Mouse (Mus musculus): ENCODE measurements around the gene S100a11. TPM values are rescaled to one million over a fixed set of nuclear protein-coding genes. Genes with fewer than 3 reads are reported as not detected.
A peak's percentile ranks its signal among the peaks of the same experiment; 100 is the strongest.

S100a11 gene
- polyA plus RNA-seq, 1 experiment from 2014 or later: 881 TPM

DNA sequence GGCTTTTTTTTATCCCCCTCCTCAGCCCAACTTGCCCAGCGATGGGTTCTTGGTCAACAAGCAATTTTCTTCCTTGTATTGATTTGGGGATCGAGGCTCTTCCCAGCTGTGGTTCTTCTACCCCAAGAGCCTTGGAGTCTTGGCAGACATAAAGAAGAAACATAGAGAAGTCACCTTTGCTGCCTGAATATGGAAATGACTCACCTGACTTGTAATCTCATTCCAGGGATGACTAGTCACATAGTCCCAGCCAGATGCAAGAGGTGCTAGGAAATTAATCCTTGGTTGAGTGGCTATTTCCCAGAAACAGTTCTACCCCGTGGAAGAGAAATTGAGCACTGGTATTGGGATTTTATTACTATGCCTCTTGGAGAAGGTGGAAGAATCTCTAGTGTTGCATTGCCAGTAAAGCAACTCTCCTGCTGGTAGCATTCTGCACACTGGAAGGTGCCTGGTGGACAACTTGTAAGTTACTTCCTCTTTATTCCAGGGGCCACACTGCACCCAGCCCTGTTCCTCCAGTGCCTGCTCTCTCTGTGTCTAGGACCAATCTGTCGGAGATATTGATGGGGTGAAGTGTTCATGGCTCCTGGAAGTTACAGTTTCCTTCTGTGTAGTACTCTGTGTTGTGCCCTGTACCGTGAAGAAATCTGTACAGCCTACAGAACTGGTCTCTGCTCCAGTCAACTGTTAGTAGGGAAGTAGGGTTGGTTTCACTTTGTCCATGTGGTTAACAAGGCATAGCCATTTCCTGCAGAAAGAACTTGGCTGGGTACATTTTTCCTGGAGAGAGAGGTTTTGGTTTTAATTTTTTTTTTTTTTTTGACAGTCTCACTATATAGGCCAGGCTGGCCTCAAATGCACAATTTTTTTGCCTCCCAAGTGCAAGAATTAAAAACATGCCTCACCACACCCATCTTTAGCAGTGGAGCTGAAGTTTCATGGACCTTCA is 31.9 kb downstream of the S100a11 start:
- ATAC-seq (ENCODE audit: extremely low read depth, insufficient number of reproducible peaks, low FRiP score, low TSS enrichment): no peak
- no peak overlapping the region for H3K4me3 ChIP-seq
- WGBS: 78% methylated on average over 5 of the region's 5 CpGs

DNA sequence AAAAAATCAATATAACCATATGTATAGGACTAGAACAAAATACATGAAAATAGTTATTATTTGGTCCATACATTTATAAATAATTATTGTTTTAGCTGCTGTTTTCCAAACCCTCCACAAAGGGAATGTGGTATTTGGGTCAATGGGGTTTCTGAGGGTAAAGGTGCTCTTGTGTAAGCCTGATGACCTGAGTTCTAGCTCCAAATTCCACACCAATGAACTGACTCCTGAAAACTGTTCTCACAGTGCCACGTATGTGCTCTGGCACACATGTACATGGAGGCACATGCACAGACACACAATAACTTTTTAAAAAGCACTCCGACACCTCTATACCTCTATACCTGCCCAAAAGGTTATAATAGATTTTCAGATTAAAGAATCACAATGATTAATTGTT is 33.0 kb downstream of the S100a11 start:
- Histone ChIP-seq H3K9me3 (no peaks in the 10 kb centered on the region), H3K4me1 (peaks cover 39% of the 10 kb centered on the region), H3K27ac (replicated peaks) (no peak overlapping the region), H3K27me3 (replicated peaks) (no peaks in the 10 kb centered on the region), H3K4me2 (no peak overlapping the region), H3K36me3 (no peaks in the 10 kb centered on the region), H3K4me3 (no peak overlapping the region), H3K9ac (no peak overlapping the region)
- 88% methylated on average over 2 of the region's 2 CpGs for WGBS
- ATAC-seq (ENCODE audit: extremely low read depth, insufficient number of reproducible peaks, low FRiP score, low TSS enrichment): no peak

More for the DNA sequence above, 31.9 kb downstream of the S100a11 start:
- no peak overlapping the region for H3K27ac ChIP-seq (replicated peaks)
- no peak overlapping the region for H3K4me2 ChIP-seq
- no peaks in the 10 kb centered on the region for H3K27me3 ChIP-seq (replicated peaks)
- H3K9me3 ChIP-seq: no peaks in the 10 kb centered on the region
- no peak overlapping the region for H3K9ac ChIP-seq
- H3K4me1 ChIP-seq: peaks cover 30% of the 10 kb centered on the region
- no peaks in the 10 kb centered on the region for H3K36me3 ChIP-seq

DNA sequence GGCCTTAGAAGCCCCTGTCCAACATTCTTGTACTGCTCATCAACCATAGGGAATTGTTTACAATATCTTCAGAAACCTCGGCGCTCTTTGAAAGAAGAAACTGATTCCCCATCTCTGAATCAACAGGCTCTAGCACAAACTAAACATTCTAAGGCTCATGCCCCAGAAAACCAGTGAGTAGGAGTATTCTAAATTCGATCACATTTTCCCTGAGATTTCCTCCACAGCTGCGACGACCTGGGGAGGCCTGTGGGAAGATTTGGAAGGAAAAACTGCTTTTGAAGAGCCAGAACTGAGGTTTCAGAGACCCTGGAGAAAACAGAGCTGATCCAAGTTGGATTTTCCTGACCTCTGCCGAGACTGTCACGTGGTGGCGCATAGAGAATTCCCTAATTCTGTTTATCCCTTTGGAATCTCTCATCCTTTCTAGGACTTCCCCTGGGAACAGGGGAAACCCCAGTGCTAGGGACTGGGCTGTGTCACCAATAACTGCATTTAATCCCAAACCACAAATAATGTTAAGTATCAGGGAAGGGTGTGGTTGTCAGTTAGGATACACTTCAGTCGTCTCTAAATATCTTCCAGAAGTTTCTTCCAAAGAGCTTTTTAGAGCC is 33.6 kb downstream of the S100a11 start:
- Histone ChIP-seq H3K9ac (no peak overlapping the region), H3K4me1 (peaks cover 43% of the 10 kb centered on the region), H3K4me3 (no peak overlapping the region), H3K27me3 (replicated peaks) (no peaks in the 10 kb centered on the region), H3K27ac (replicated peaks) (no peak overlapping the region), H3K4me2 (peak overlapping the region; percentile 90; the same call in 1 of the 2 replicates), H3K36me3 (no peaks in the 10 kb centered on the region), H3K9me3 (no peaks in the 10 kb centered on the region)
- no peak for ATAC-seq (ENCODE audit: extremely low read depth, insufficient number of reproducible peaks, low FRiP score, low TSS enrichment)
- WGBS: 59% methylated on average over 9 of the region's 9 CpGs

DNA sequence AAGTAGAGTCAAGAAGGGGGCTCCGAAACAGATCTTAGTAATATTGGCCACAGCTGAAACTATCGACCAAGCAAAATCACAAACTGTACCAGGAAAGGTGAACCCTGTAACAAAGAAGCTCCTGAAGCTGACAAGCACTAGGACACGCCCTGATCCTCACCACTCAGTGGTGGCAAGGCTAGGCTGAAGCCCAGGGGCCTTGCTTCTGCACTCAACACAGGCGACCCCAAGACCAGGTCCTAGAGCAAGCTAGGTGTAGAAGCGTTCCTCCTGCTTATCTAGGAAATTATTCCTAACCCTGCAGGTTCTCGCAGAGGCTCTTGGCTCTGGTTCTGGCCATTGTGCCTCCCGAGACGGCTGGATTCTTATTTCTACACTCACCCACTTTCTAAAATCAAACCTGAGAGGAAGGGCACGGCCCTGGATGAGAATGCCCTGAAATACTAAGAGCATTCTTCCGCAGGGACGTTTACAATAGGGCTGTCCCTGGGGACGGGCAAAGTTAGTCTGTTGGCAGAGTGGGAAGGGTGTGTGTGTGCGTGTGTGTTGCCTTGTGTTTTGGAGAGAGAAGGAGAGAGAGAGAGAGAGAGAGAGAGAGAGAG is 34.2 kb downstream of the S100a11 start:
- H3K36me3 ChIP-seq: no peaks in the 10 kb centered on the region
- WGBS: 15% methylated on average over 13 of the region's 13 CpGs
- H3K27ac ChIP-seq (replicated peaks): peak overlapping the region; percentile 62
- no peak for ATAC-seq (ENCODE audit: extremely low read depth, insufficient number of reproducible peaks, low FRiP score, low TSS enrichment)
- H3K4me2 ChIP-seq: peak overlapping the region; percentile 90
- no peaks in the 10 kb centered on the region for H3K27me3 ChIP-seq (replicated peaks)
- peak overlapping the region; percentile 77 for H3K4me3 ChIP-seq
- H3K9me3 ChIP-seq: no peaks in the 10 kb centered on the region
- H3K4me1 ChIP-seq: peaks cover 48% of the 10 kb centered on the region
- H3K9ac ChIP-seq: peak overlapping the region; percentile 87

DNA sequence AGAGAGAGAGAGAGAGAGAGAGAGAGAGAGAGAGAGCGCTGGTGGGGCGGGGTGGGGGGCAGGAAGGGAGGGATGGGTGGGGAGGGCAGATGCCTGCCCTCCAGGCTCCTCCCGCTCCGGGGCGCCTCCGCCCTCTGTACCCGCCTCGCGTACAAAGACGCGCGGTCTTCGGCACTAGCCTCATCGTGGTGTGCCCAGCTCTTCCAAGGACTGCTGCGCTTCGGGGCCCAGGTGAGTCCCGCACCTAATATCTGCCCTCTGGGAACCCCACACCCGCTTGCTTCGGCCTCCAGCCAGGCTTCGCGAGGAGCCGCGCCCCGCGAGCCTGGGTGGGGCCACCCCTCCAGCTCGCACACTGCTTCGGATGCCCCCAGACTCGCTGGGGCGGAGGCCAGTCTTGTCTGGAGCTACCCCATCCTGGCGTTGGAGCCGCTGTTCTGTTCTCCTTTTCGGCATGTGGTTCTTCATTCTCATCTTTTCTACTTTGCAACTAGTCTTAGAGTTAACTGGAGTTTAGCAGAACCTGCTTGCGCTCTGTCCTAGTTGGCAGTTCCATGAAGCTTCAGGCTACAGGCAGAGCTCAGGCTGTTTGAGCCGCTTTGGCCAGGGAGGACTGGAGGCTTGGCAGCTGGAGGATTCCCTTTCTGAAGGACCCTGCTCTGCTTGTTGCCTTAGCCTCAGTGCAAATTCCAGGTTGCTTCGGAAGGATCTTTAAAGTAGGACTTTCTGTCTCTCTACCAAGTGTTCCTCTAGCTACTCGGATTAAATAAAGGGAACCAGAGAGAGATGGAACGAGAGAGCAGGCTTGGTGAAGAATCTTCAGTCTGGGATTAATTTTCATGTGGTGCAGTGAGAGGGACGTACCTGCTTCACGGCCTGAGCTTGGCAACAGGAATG is 34.9 kb downstream of the S100a11 start, which contains the start of gene S100a10:
S100a10 (plus strand) TSS at position 100 of the 897 bp plus-strand sequence.
- Histone ChIP-seq H3K27me3 (replicated peaks) (no peaks in the 10 kb centered on the region), H3K4me3 (peak within 1 kb of the TSS; percentile 77), H3K9ac (peak within 1 kb of the TSS; percentile 87), H3K4me1 (peaks cover 42% of the 10 kb centered on the region), H3K4me2 (peak within 1 kb of the TSS; percentile 90), H3K36me3 (no peaks in the 10 kb centered on the region), H3K27ac (replicated peaks) (peak within 1 kb of the TSS; percentile 88), H3K9me3 (no peaks in the 10 kb centered on the region)
- whole genome bisulfite sequencing: under 1% methylated on average over 37 of the region's 39 CpGs
- peak; percentile 76; the same call in 1 of the 2 replicates for ATAC-seq (ENCODE audit: extremely low read depth, insufficient number of reproducible peaks, low FRiP score, low TSS enrichment)

DNA sequence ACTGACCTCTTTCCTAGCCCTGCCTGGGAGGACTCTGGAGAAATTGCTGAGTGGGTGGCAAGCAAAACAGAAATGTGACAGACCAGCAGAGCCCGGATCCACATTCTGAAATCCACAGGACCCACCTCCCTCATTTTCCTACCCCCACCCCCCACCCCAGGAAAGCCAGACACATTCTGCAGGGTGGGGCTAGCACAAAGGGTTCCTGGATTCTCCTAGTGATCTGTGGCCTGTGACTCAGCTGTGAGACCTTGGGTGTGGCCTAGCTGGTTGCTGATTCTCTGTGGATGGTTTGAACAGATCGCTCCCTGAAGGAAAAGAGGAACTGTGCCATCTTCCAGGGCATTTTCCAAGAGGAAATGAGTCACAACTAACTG is 35.6 kb downstream of the S100a11 start:
- no peak for ATAC-seq (ENCODE audit: extremely low read depth, insufficient number of reproducible peaks, low FRiP score, low TSS enrichment)
- Histone ChIP-seq H3K4me1 (peaks cover 42% of the 10 kb centered on the region), H3K9ac (peak overlapping the region; percentile 87), H3K9me3 (no peaks in the 10 kb centered on the region), H3K27me3 (replicated peaks) (no peaks in the 10 kb centered on the region), H3K36me3 (peaks cover 1% of the 10 kb centered on the region), H3K4me2 (peak overlapping the region; percentile 90), H3K4me3 (peak overlapping the region; percentile 77), H3K27ac (replicated peaks) (peak overlapping the region; percentile 88)
- 13% methylated on average over 2 of the region's 2 CpGs for WGBS

DNA sequence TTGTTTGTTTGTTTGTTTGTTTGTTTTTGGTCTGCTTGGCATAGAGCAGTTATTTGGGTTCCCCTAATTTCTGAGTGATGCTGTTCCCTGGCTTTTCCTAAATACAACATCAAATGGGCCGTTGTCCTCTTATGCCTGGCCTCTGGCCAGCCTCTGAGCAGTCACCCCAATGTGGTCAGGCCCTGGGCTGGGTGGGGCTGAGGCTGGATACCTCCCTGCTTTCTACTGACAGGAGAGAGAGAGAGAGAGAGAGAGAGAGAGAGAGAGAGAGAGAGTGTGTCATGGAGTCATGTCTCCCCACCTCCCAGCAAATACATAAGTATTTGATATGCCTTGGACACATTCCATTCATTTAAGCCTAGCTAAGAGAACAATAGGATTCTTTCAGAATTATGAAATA is 36.3 kb downstream of the S100a11 start:
- 22% methylated on average over 1 of the region's 1 CpGs for WGBS
- Histone ChIP-seq H3K4me1 (peaks cover 42% of the 10 kb centered on the region), H3K4me2 (peak overlapping the region; percentile 90), H3K27me3 (replicated peaks) (no peaks in the 10 kb centered on the region), H3K36me3 (peaks cover 9% of the 10 kb centered on the region), H3K27ac (replicated peaks) (no peak overlapping the region), H3K9me3 (no peaks in the 10 kb centered on the region), H3K9ac (peak overlapping the region; percentile 87), H3K4me3 (peak overlapping the region; percentile 77)
- no peak for ATAC-seq (ENCODE audit: extremely low read depth, insufficient number of reproducible peaks, low FRiP score, low TSS enrichment)

DNA sequence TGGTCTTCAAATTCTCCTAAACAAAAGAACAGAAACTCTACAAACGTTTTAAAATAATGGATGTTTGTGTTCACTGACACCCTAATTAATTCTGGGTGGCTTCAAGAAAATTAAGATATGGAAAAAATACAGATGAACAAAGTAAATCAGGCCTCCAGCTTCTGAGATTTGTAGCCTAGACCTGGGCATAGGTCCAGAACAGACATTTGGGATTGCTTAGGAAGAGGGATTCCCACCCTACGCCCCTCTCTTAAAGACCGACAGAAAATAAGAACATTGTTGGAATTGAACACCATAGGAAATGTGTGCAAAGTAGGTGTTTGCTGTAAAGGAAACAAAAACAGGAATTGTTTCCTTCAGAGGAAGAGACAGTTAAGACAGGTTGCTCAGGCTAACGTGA is 37.2 kb downstream of the S100a11 start:
- Histone ChIP-seq H3K9me3 (no peaks in the 10 kb centered on the region), H3K4me1 (peaks cover 42% of the 10 kb centered on the region), H3K36me3 (peaks cover 17% of the 10 kb centered on the region), H3K9ac (no peak overlapping the region), H3K27me3 (replicated peaks) (no peaks in the 10 kb centered on the region), H3K4me3 (no peak overlapping the region), H3K4me2 (peak overlapping the region; percentile 90), H3K27ac (replicated peaks) (no peak overlapping the region)
- WGBS: 52% methylated on average over 4 of the region's 4 CpGs
- ATAC-seq (ENCODE audit: extremely low read depth, insufficient number of reproducible peaks, low FRiP score, low TSS enrichment): no peak

DNA sequence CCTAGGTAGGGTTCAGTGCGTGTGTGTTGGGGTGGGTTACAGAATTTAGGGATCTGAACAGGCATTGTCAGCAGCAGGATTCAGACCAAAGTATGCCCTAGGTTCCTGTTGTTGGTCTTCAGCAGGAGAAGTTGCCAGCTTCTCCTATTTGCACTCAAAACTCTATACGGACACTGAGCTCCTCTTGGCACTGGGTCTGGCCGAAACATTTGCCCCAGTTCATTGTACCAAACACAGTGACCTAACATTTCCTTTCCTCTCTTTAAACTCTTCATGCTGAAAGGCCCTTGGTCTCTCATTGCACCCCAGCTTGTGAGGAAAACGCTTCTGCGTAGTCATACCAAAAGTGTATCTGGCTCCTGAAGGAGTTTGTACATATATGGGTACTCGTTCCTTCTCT is 39.7 kb downstream of the S100a11 start:
- H3K4me1 ChIP-seq: peaks cover 34% of the 10 kb centered on the region
- H3K4me2 ChIP-seq: no peak overlapping the region
- 78% methylated on average over 6 of the region's 6 CpGs for WGBS
- no peak for ATAC-seq (ENCODE audit: extremely low read depth, insufficient number of reproducible peaks, low FRiP score, low TSS enrichment)
- H3K27ac ChIP-seq (replicated peaks): no peak overlapping the region
- peaks cover 42% of the 10 kb centered on the region for H3K36me3 ChIP-seq
- H3K27me3 ChIP-seq (replicated peaks): no peaks in the 10 kb centered on the region
- no peaks in the 10 kb centered on the region for H3K9me3 ChIP-seq
- no peak overlapping the region for H3K4me3 ChIP-seq
- H3K9ac ChIP-seq: no peak overlapping the region

DNA sequence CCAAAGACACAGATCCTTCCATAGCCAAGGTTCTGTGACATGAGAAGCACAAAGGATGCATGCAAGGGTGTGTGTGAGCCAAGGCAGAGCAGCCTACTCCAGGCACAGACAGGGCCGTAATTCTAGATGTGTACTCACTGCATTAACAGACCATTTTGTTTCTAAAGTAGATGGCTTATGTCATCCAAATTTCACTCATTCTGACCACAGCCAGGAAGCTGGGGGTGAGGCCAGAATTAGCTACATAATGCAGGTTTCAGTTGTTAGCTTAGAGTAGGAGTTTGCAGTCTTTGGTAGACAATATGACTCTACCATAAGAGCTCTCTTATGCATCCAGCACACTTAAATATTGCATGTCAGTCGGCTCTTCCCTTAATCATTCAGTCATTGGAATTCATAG is 42.1 kb downstream of the S100a11 start:
- Histone ChIP-seq H3K4me2 (no peak overlapping the region), H3K9ac (no peak overlapping the region), H3K4me3 (no peak overlapping the region), H3K27ac (replicated peaks) (no peak overlapping the region), H3K36me3 (peaks cover 49% of the 10 kb centered on the region), H3K9me3 (no peaks in the 10 kb centered on the region), H3K4me1 (peaks cover 17% of the 10 kb centered on the region), H3K27me3 (replicated peaks) (no peaks in the 10 kb centered on the region)
- ATAC-seq (ENCODE audit: extremely low read depth, insufficient number of reproducible peaks, low FRiP score, low TSS enrichment): no peak
- WGBS: 72% methylated on average over 2 of the region's 2 CpGs
